Mouse (Mus musculus): ENCODE results near the gene Hmgxb4. TPM values are rescaled to one million over a fixed set of nuclear protein-coding genes. Genes with fewer than 3 reads are reported as not detected.
A peak's percentile ranks its signal among the peaks of the same experiment; 100 is the strongest.

The Hmgxb4 gene
- polyA plus RNA-seq, 1 experiment from 2014 or later = 32.4 TPM

DNA sequence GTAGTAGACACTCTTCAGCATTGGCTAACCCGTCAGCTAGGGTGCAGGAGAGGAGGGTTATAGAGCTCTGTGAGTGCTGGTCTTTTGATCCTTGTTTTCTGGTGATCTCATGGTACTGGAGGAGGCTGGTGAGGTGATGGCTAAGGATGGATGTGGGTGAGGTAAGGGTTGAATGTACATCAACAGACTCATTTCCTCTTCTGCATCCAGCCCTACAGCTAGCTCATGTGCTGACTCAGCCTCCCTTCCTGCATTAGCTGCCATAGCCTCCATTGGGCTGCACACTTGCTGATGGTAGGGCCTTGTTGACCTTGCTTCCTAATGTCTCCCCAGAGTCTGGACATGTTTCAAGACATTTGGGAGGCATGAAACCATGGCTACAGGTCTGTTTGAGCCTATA, 49.8 kb downstream of the Hmgxb4 start:
- Histone ChIP-seq H3K27ac (ENCODE audit: low read depth, low read length) (no peak overlapping the region), H3K9ac (ENCODE audit: low read depth, low read length) (no peak overlapping the region), H3K36me3 (ENCODE audit: control insufficient read depth, insufficient read depth, low read length) (no peaks in the 10 kb centered on the region), H3K9me3 (ENCODE audit: control insufficient read depth, low read length) (no peaks in the 10 kb centered on the region), H3K4me2 (no peak overlapping the region), H3K4me1 (replicated peaks; ENCODE audit: control insufficient read depth, insufficient read depth, low read length) (peaks cover 9% of the 10 kb centered on the region), H3K4me3 (ENCODE audit: low read depth, low read length) (no peak overlapping the region), H3K27me3 (replicated peaks; ENCODE audit: control insufficient read depth, insufficient read depth, low read length) (no peaks in the 10 kb centered on the region)
- WGBS = 94% methylated on average over 1 of the region's 1 CpGs
- ATAC-seq (replicated peaks; ENCODE audit: low FRiP score) (peak; percentile 19; the same call in 1 of the 2 replicates), DNase-seq (ENCODE audit: low spot score) (no peak)

DNA sequence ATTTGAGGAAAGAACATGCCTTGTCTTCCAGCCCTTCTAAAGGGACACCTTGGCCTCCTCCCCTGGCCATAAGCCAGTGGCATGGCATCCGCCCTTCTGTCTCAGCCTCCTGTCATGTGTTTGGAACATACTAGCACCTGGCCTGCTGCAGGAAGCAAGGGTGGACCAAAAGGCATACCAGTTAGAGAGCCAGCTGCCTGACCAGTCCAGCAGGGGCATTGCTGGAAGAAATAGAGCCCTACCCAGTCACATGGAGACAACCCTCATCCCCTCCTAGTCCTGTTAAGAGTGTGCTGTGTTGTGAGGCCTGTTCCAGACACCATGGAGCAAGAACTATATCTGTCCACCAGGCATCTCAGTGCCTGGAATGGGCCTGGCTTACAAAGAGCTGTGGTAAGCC, 53.1 kb downstream of the Hmgxb4 start:
- Histone ChIP-seq H3K4me3 (ENCODE audit: low read depth, low read length) (no peak overlapping the region), H3K4me2 (no peak overlapping the region), H3K27me3 (replicated peaks; ENCODE audit: control insufficient read depth, insufficient read depth, low read length) (no peaks in the 10 kb centered on the region), H3K36me3 (ENCODE audit: control insufficient read depth, insufficient read depth, low read length) (peaks cover 3% of the 10 kb centered on the region; the same call in 1 of the 2 replicates), H3K9me3 (ENCODE audit: control insufficient read depth, low read length) (no peaks in the 10 kb centered on the region), H3K27ac (ENCODE audit: low read depth, low read length) (no peak overlapping the region), H3K4me1 (replicated peaks; ENCODE audit: control insufficient read depth, insufficient read depth, low read length) (0 out of 2 replicates have a peak, but pooled peaks cover 3% of the 10 kb centered on the region), H3K9ac (ENCODE audit: low read depth, low read length) (no peak overlapping the region)
- no peak for DNase-seq (ENCODE audit: low spot score)
- 81% methylated on average over 1 of the region's 1 CpGs for WGBS
- ATAC-seq (replicated peaks; ENCODE audit: low FRiP score) = no peak

GRCm38 (mm10) chr8:75047784-75048183, 54.6 kb downstream of the Hmgxb4 start:
- ATAC-seq (replicated peaks; ENCODE audit: low FRiP score) (no peak), DNase-seq (ENCODE audit: low spot score) (no peak)
- Histone ChIP-seq H3K27me3 (replicated peaks; ENCODE audit: control insufficient read depth, insufficient read depth, low read length) (no peaks in the 10 kb centered on the region), H3K4me2 (no peak overlapping the region), H3K27ac (ENCODE audit: low read depth, low read length) (no peak overlapping the region), H3K9me3 (ENCODE audit: control insufficient read depth, low read length) (no peaks in the 10 kb centered on the region), H3K9ac (ENCODE audit: low read depth, low read length) (no peak overlapping the region), H3K4me3 (ENCODE audit: low read depth, low read length) (no peak overlapping the region), H3K4me1 (replicated peaks; ENCODE audit: control insufficient read depth, insufficient read depth, low read length) (0 out of 2 replicates have a peak, but pooled peaks cover 3% of the 10 kb centered on the region), H3K36me3 (ENCODE audit: control insufficient read depth, insufficient read depth, low read length) (peaks cover 3% of the 10 kb centered on the region; the same call in 1 of the 2 replicates)
- 81% methylated on average over 3 of the region's 3 CpGs for whole genome bisulfite sequencing

- no peak overlapping the region for H3K9ac ChIP-seq (ENCODE audit: low read depth, low read length)
- no peak for DNase-seq (ENCODE audit: low spot score)
- no peaks in the 10 kb centered on the region for H3K4me1 ChIP-seq (replicated peaks; ENCODE audit: control insufficient read depth, insufficient read depth, low read length)
- no peaks in the 10 kb centered on the region for H3K9me3 ChIP-seq (ENCODE audit: control insufficient read depth, low read length)
- H3K4me2 ChIP-seq = no peak overlapping the region
- no peak overlapping the region for H3K27ac ChIP-seq (ENCODE audit: low read depth, low read length)
- no peak for ATAC-seq (replicated peaks; ENCODE audit: low FRiP score)
- H3K4me3 ChIP-seq (ENCODE audit: low read depth, low read length) = no peak overlapping the region
- H3K36me3 ChIP-seq (ENCODE audit: control insufficient read depth, insufficient read depth, low read length) = peaks cover 3% of the 10 kb centered on the region
- no peaks in the 10 kb centered on the region for H3K27me3 ChIP-seq (replicated peaks; ENCODE audit: control insufficient read depth, insufficient read depth, low read length)
- WGBS = 86% methylated on average over 4 of the region's 4 CpGs
Observed at GRCm38 (mm10) chr8:75053342-75053741, 60.2 kb downstream of the Hmgxb4 start.

GRCm38 (mm10) chr8:75055673-75056072, 62.5 kb downstream of the Hmgxb4 start:
- ATAC-seq (replicated peaks; ENCODE audit: low FRiP score) (no peak), DNase-seq (ENCODE audit: low spot score) (no peak)
- Histone ChIP-seq H3K4me2 (no peak overlapping the region), H3K27me3 (replicated peaks; ENCODE audit: control insufficient read depth, insufficient read depth, low read length) (no peaks in the 10 kb centered on the region), H3K36me3 (ENCODE audit: control insufficient read depth, insufficient read depth, low read length) (no peaks in the 10 kb centered on the region; the same call in none of the 2 replicates), H3K4me3 (ENCODE audit: low read depth, low read length) (no peak overlapping the region), H3K9ac (ENCODE audit: low read depth, low read length) (no peak overlapping the region), H3K4me1 (replicated peaks; ENCODE audit: control insufficient read depth, insufficient read depth, low read length) (no peaks in the 10 kb centered on the region), H3K9me3 (ENCODE audit: control insufficient read depth, low read length) (no peaks in the 10 kb centered on the region), H3K27ac (ENCODE audit: low read depth, low read length) (no peak overlapping the region)
- WGBS = 67% methylated on average over 2 of the region's 2 CpGs

DNA sequence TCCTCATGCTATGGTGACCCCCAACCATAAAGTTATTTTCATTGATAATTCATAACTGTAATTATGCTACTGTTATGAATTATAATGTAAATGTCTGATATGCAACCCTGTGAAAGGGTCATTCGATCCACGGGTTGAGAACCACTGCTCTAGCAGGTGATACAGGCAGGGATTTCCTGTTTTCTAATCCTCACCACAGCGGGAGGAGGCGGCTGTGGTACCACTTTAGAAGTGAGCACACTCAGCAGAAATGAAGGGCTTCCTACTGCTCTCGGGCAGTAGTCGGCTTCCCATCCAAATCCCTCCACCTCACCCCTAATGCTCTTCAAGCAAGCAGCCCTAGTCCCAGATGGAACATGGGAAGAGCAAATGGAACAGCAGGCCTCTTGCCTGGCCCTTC, 66.9 kb downstream of the Hmgxb4 start:
- Histone ChIP-seq H3K9ac (ENCODE audit: low read depth, low read length) (no peak overlapping the region), H3K4me1 (replicated peaks; ENCODE audit: control insufficient read depth, insufficient read depth, low read length) (no peaks in the 10 kb centered on the region), H3K4me2 (no peak overlapping the region), H3K36me3 (ENCODE audit: control insufficient read depth, insufficient read depth, low read length) (no peaks in the 10 kb centered on the region; the same call in 1 of the 2 replicates), H3K9me3 (ENCODE audit: control insufficient read depth, low read length) (no peaks in the 10 kb centered on the region), H3K27ac (ENCODE audit: low read depth, low read length) (no peak overlapping the region), H3K27me3 (replicated peaks; ENCODE audit: control insufficient read depth, insufficient read depth, low read length) (no peaks in the 10 kb centered on the region), H3K4me3 (ENCODE audit: low read depth, low read length) (no peak overlapping the region)
- 75% methylated on average over 6 of the region's 6 CpGs for WGBS
- ATAC-seq (replicated peaks; ENCODE audit: low FRiP score) (no peak), DNase-seq (ENCODE audit: low spot score) (no peak)

DNA sequence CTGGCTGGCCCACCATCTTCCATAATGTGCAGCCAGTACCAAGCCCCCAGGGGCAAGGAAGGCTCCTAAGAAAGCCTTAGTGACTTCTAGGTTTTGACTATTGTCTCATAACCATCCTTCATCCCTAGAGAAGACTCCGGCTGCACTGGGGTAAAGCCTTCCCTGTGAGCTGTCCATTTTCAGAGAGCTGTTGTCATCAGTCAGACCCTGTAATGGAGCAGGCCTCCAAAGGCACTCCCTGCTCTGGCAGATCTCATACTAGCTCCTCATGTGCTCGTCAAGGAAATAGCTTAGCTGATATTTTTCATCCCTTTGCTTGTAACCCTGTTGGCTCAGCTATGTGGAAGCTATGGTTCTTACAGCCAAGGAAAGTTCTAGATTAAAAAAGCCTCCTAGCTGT, 67.7 kb downstream of the Hmgxb4 start:
- H3K4me2 ChIP-seq = no peak overlapping the region
- no peaks in the 10 kb centered on the region for H3K27me3 ChIP-seq (replicated peaks; ENCODE audit: control insufficient read depth, insufficient read depth, low read length)
- no peak overlapping the region for H3K9ac ChIP-seq (ENCODE audit: low read depth, low read length)
- no peaks in the 10 kb centered on the region for H3K9me3 ChIP-seq (ENCODE audit: control insufficient read depth, low read length)
- ATAC-seq (replicated peaks; ENCODE audit: low FRiP score) (no peak), DNase-seq (ENCODE audit: low spot score) (no peak)
- no peak overlapping the region for H3K4me3 ChIP-seq (ENCODE audit: low read depth, low read length)
- H3K27ac ChIP-seq (ENCODE audit: low read depth, low read length) = no peak overlapping the region
- no peaks in the 10 kb centered on the region; the same call in 1 of the 2 replicates for H3K36me3 ChIP-seq (ENCODE audit: control insufficient read depth, insufficient read depth, low read length)
- WGBS = 81% methylated on average over 2 of the region's 2 CpGs
- no peaks in the 10 kb centered on the region for H3K4me1 ChIP-seq (replicated peaks; ENCODE audit: control insufficient read depth, insufficient read depth, low read length)

- DNase-seq (ENCODE audit: low spot score) (no peak), ATAC-seq (replicated peaks; ENCODE audit: low FRiP score) (no peak)
- WGBS = 69% methylated on average over 3 of the region's 3 CpGs
- no peaks in the 10 kb centered on the region for H3K9me3 ChIP-seq (ENCODE audit: control insufficient read depth, low read length)
- no peaks in the 10 kb centered on the region for H3K4me1 ChIP-seq (replicated peaks; ENCODE audit: control insufficient read depth, insufficient read depth, low read length)
- no peaks in the 10 kb centered on the region; the same call in 1 of the 2 replicates for H3K36me3 ChIP-seq (ENCODE audit: control insufficient read depth, insufficient read depth, low read length)
- no peak overlapping the region for H3K27ac ChIP-seq (ENCODE audit: low read depth, low read length)
- H3K4me3 ChIP-seq (ENCODE audit: low read depth, low read length) = no peak overlapping the region
- H3K9ac ChIP-seq (ENCODE audit: low read depth, low read length) = no peak overlapping the region
- H3K27me3 ChIP-seq (replicated peaks; ENCODE audit: control insufficient read depth, insufficient read depth, low read length) = no peaks in the 10 kb centered on the region
- no peak overlapping the region for H3K4me2 ChIP-seq
Observed at GRCm38 (mm10) chr8:75063290-75063689, 70.1 kb downstream of the Hmgxb4 start.

DNA sequence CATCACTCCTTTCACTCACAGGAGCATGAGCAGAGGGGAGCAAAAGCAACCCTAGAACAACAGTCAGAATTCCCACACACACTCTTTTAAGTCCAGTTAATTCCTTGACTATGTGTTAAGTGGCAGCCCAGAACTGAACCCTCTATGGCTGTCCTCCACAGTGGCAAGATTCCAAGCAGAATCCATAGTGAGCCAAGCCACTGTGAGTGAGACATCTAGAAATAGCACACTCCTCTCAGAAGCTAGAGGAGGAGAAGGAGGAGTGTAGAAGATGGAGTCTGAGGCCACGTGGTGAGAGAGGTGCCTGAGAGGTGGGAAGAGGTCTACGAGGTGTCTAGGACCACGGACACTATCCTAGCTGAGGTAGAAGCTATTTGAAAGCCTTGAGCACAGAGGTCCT, 71.6 kb downstream of the Hmgxb4 start:
- Histone ChIP-seq H3K4me1 (replicated peaks; ENCODE audit: control insufficient read depth, insufficient read depth, low read length) (no peaks in the 10 kb centered on the region), H3K36me3 (ENCODE audit: control insufficient read depth, insufficient read depth, low read length) (no peaks in the 10 kb centered on the region; the same call in 1 of the 2 replicates), H3K4me3 (ENCODE audit: low read depth, low read length) (no peak overlapping the region), H3K9ac (ENCODE audit: low read depth, low read length) (no peak overlapping the region), H3K27me3 (replicated peaks; ENCODE audit: control insufficient read depth, insufficient read depth, low read length) (no peaks in the 10 kb centered on the region), H3K4me2 (no peak overlapping the region), H3K27ac (ENCODE audit: low read depth, low read length) (no peak overlapping the region), H3K9me3 (ENCODE audit: control insufficient read depth, low read length) (no peaks in the 10 kb centered on the region)
- DNase-seq (ENCODE audit: low spot score) (no peak), ATAC-seq (replicated peaks; ENCODE audit: low FRiP score) (no peak)
- 86% methylated on average over 3 of the region's 3 CpGs for WGBS

All from liver, embryonic 11.5 days (tissue).